Mouse (Mus musculus) lung, adult 18-20 months (tissue): ENCODE data around the gene Smoc2.
A peak's percentile ranks its signal among the peaks of the same experiment; 100 is the strongest.

Experiments
- DNase-seq, 2 experiments: peaks; one replicate each; pipeline ENCODE4 v3.0.0; 2022; ENCODE audit warnings: mixed read lengths in 2 of 2

Gene Smoc2

GRCm38 (mm10) chr17:14414511-14414910 is 135.2 kb downstream of the Smoc2 start:
- DNase-seq = no peak

GRCm38 (mm10) chr17:14420460-14421046 is 141.2 kb downstream of the Smoc2 start:
- DNase-seq = no peak

- DNase-seq = no peak
Observed at GRCm38 (mm10) chr17:14426481-14426880, 147.2 kb downstream of the Smoc2 start.

- peak; percentile 56 to 73 for DNase-seq
Observed at GRCm38 (mm10) chr17:14434717-14435116, 155.4 kb downstream of the Smoc2 start.

- DNase-seq = no peak
Observed at GRCm38 (mm10) chr17:14445611-14446010, 166.3 kb downstream of the Smoc2 start.

- no peak for DNase-seq
Observed at GRCm38 (mm10) chr17:14447275-14447674, 168.0 kb downstream of the Smoc2 start.
